Mouse (Mus musculus) embryonic facial prominence, embryonic 12.5 days (tissue): Measurements from ENCODE around the gene C1qtnf5. TPM values are rescaled to one million over a fixed set of nuclear protein-coding genes. Genes with fewer than 3 reads are reported as not detected.

Experiments used
- ATAC-seq: fragments of 200-750 bp; cut with Nextera tagmentation; 2 replicates; pipeline ENCODE4 v1.8.0; 2017; ENCODE audit not compliant: insufficient number of reproducible peaks, insufficient read depth, low FRiP score, low TSS enrichment
- H3K27ac ChIP-seq: fragments of 300-500 bp; sonication (generic); 2 replicates; pipeline ENCODE4 v1.5.1; 2016; ENCODE audit warnings: mild to moderate bottlenecking
- H3K27me3 ChIP-seq: fragments of 300-500 bp; sonication (generic); 2 replicates; pipeline ENCODE4 v1.6.1; 2016; ENCODE audit warnings: mild to moderate bottlenecking, moderate library complexity
- H3K36me3 ChIP-seq: fragments of 300-500 bp; sonication (generic); 2 replicates; pipeline ENCODE4 v1.6.1; 2016; ENCODE audit warnings: mild to moderate bottlenecking
- H3K4me1 ChIP-seq: fragments of 300-500 bp; sonication (generic); 2 replicates; pipeline ENCODE4 v1.6.1; 2016
- H3K4me2 ChIP-seq: fragments of 300-500 bp; sonication (generic); replicated peaks from 2 replicates; pipeline ENCODE4 v1.6.1; 2016; ENCODE audit warnings: mild to moderate bottlenecking, moderate library complexity
- H3K4me3 ChIP-seq: fragments of 300-500 bp; sonication (generic); 2 replicates; pipeline ENCODE4 v1.5.1; 2016; ENCODE audit warnings: mild to moderate bottlenecking
- H3K9ac ChIP-seq: fragments of 300-500 bp; sonication (generic); 2 replicates; pipeline ENCODE4 v1.6.1; 2016; ENCODE audit warnings: mild to moderate bottlenecking, moderate library complexity
- H3K9me3 ChIP-seq: fragments of 300-500 bp; sonication (generic); 2 replicates; pipeline ENCODE4 v1.6.1; 2016; ENCODE audit warnings: mild to moderate bottlenecking, moderate library complexity
- WGBS: fragments of 180-500 bp; shearing (Covaris S2); methylation state at CpG from one replicate; pipeline ENCODE4 v1.1.7; 2016; 5-methylcytosine and 5-hydroxymethylcytosine counted together
- polyA plus RNA-seq: library from polyadenylated mRNA; unstranded; fragments of >200 nt; fragmentation: Nextera tagmentation; extraction: Ambion mirVana; gene quantifications from 2 replicates; pipeline ENCODE4 v1.2.1, GENCODE M21; 2016

C1qtnf5 gene
- polyA plus RNA-seq, 1 experiment from 2014 or later: 0.78 TPM

- Histone ChIP-seq H3K36me3 (no peaks in the 10 kb centered on the region), H3K27ac (no peak overlapping the region), H3K4me3 (no peak overlapping the region), H3K4me2 (no peak overlapping the region), H3K4me1 (peaks cover 33% of the 10 kb centered on the region), H3K9ac (no peak overlapping the region), H3K27me3 (peaks cover 30% of the 10 kb centered on the region), H3K9me3 (no peaks in the 10 kb centered on the region)
- no peak for ATAC-seq
- 61% methylated on average over 5 of the region's 5 CpGs for WGBS
These were observed 25.5 kb upstream of the C1qtnf5 start for GRCm38 (mm10) chr9:44081581-44081980.

DNA sequence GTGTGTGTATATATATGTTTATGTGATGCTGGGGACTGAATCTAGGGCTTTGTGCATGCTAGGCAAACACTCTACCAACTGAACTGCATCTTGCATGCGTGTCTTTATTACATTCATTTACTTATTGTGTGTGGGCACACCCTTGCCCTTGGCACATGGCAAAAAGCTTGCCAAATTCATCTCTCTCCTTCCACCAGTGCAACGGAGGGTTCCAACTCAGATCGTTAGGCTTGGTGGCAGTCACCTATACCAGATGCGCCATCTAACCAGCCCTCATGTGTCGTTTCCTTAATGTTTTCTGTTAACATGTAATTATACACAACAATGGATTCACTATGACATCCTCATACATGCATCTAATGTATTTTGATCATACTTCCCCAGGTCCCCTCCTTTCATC lies 24.8 kb upstream of the C1qtnf5 start:
- H3K36me3 ChIP-seq: no peaks in the 10 kb centered on the region
- 93% methylated on average over 5 of the region's 5 CpGs for WGBS
- peaks cover 35% of the 10 kb centered on the region for H3K4me1 ChIP-seq
- H3K9ac ChIP-seq: no peak overlapping the region
- peaks cover 34% of the 10 kb centered on the region for H3K27me3 ChIP-seq
- ATAC-seq: no peak
- no peak overlapping the region for H3K27ac ChIP-seq
- no peaks in the 10 kb centered on the region for H3K9me3 ChIP-seq
- no peak overlapping the region for H3K4me3 ChIP-seq
- no peak overlapping the region for H3K4me2 ChIP-seq

DNA sequence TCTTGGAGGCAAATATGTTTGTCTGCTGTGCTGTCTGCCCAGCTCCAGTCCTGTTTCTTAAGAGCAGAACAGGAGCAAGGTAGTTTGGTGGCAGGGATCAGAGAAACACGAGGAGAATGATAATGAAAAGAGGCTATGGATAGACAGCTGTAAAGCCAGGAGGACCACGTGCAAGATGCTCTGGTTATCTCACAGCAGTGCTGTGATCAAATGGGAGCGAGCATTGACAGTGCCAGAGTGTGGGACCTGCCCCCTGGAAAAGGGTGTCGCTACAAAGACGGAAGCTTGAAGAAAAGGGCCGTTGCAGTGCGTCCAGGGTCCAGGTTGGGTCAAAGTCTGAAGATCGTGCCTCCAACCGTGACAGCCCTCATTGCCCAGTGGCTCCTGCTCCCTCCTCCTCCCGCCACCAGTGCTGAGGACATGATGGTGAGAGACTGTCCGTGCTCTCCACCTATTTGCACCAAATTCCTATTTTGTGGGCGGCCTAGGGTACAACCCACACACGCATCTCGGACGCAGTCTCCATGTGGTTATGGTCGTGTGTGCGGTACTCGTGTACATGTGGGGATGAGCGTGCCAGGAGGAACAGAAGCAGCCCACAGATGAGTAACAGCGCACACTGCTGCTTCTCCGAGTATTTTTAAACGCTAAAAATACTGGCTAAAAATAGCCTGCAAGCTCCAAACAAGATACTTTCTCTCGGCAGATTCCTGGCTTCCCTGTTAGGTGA lies 23.5 kb upstream of the C1qtnf5 start:
- peak overlapping the region; percentile 60 for H3K4me3 ChIP-seq
- peak overlapping the region; percentile 100 for H3K4me2 ChIP-seq
- H3K36me3 ChIP-seq: no peaks in the 10 kb centered on the region
- H3K27me3 ChIP-seq: peaks cover 34% of the 10 kb centered on the region
- H3K4me1 ChIP-seq: peaks cover 45% of the 10 kb centered on the region
- no peak overlapping the region for H3K9ac ChIP-seq
- WGBS: 9% methylated on average over 23 of the region's 23 CpGs
- no peak overlapping the region for H3K27ac ChIP-seq
- H3K9me3 ChIP-seq: no peaks in the 10 kb centered on the region
- ATAC-seq: no peak

DNA sequence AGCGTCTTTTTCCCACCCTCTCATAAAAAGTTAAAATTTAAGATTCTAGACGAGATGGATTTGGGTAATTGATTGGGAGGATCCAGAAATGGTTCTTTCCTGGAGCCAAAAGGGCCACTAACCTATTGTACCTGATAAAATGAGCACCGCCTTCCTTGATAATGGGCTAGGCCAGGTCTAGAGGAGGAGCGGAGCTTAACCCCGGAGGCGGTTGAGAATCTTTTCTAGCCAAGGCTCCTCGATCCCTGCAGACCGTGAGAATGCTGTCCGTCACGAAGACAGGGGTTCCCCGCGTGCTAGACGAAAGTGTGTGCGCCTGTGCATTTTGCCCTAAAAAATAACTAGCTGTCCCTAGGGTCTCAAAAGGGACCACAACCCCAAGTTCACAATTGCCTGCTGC lies 22.8 kb upstream of the C1qtnf5 start:
- Histone ChIP-seq H3K4me2 (peak overlapping the region; percentile 100), H3K9ac (peak overlapping the region; percentile 70), H3K4me3 (peak overlapping the region; percentile 60), H3K9me3 (no peaks in the 10 kb centered on the region), H3K36me3 (no peaks in the 10 kb centered on the region), H3K4me1 (peaks cover 42% of the 10 kb centered on the region), H3K27ac (no peak overlapping the region), H3K27me3 (peaks cover 34% of the 10 kb centered on the region)
- 2% methylated on average over 14 of the region's 14 CpGs for WGBS
- 0 out of 2 replicates have a peak, but pooled peaks have one; percentile 2 for ATAC-seq

DNA sequence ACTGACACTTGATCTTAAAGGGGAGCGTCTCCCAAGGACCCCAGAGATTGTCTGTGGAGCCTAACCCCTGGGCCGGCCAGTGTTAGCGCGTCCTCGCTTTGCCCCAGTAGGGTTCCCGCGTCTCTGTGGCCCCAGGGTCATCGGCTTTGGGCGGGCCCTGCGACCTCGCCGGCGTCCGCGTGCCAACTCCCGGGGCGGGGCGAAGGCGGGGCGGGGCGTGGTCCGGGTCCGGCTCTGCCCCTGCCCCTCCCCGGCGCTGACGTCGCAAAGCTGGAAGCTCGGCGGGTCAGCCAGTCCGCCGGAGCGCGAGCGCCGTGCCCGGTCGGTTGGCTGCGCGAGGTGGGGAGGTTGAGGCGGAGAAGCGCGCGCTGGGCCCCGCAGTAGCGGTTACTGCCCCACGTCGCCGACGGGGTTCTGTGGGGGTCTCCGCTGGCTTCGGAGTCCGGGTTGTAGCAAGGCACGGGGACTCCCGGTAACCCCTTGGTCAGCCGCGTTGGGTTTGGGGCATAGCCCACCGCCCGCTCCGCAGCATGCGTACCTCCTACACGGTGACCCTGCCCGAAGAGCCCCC lies 22.3 kb upstream of the C1qtnf5 start:
- Histone ChIP-seq H3K4me2 (peak overlapping the region; percentile 100), H3K27ac (no peak overlapping the region), H3K9ac (peak overlapping the region; percentile 70), H3K36me3 (no peaks in the 10 kb centered on the region), H3K9me3 (no peaks in the 10 kb centered on the region), H3K27me3 (peaks cover 34% of the 10 kb centered on the region), H3K4me1 (peaks cover 40% of the 10 kb centered on the region), H3K4me3 (peak overlapping the region; percentile 60)
- under 1% methylated on average over 62 of the region's 62 CpGs for WGBS
- peak; percentile 31; the same call in 1 of the 2 replicates for ATAC-seq

GRCm38 (mm10) chr9:44085276-44085675 lies 21.8 kb upstream of the C1qtnf5 start:
- WGBS: 3% methylated on average over 10 of the region's 10 CpGs

GRCm38 (mm10) chr9:44085741-44086665 lies 21.0 kb upstream of the C1qtnf5 start:
- Histone ChIP-seq H3K36me3 (no peaks in the 10 kb centered on the region), H3K27me3 (peaks cover 28% of the 10 kb centered on the region), H3K4me3 (peak overlapping the region; percentile 60; the same call in 1 of the 2 replicates), H3K4me1 (peaks cover 40% of the 10 kb centered on the region), H3K27ac (no peak overlapping the region), H3K9ac (no peak overlapping the region), H3K4me2 (peak overlapping the region; percentile 100), H3K9me3 (no peaks in the 10 kb centered on the region)
- WGBS: 67% methylated on average over 15 of the region's 15 CpGs
- ATAC-seq: no peak

More at GRCm38 (mm10) chr9:44085276-44085675, 21.8 kb upstream of the C1qtnf5 start:
- H3K4me1 ChIP-seq: peaks cover 40% of the 10 kb centered on the region
- peaks cover 30% of the 10 kb centered on the region for H3K27me3 ChIP-seq
- H3K27ac ChIP-seq: no peak overlapping the region
- H3K36me3 ChIP-seq: no peaks in the 10 kb centered on the region
- ATAC-seq: no peak
- H3K9me3 ChIP-seq: no peaks in the 10 kb centered on the region
- H3K4me3 ChIP-seq: peak overlapping the region; percentile 60
- H3K9ac ChIP-seq: peak overlapping the region; percentile 70
- peak overlapping the region; percentile 100 for H3K4me2 ChIP-seq

- no peak overlapping the region for H3K9ac ChIP-seq
- no peak overlapping the region for H3K4me2 ChIP-seq
- peaks cover 28% of the 10 kb centered on the region for H3K27me3 ChIP-seq
- no peaks in the 10 kb centered on the region for H3K9me3 ChIP-seq
- peaks cover 40% of the 10 kb centered on the region for H3K4me1 ChIP-seq
- 0 out of 2 replicates have a peak, but pooled peaks cover 1% of the 10 kb centered on the region for H3K36me3 ChIP-seq
- ATAC-seq: no peak
- no peak overlapping the region for H3K4me3 ChIP-seq
- 35% methylated on average over 10 of the region's 10 CpGs for WGBS
- no peak overlapping the region for H3K27ac ChIP-seq
These were observed 20.1 kb upstream of the C1qtnf5 start for GRCm38 (mm10) chr9:44086960-44087359.

DNA sequence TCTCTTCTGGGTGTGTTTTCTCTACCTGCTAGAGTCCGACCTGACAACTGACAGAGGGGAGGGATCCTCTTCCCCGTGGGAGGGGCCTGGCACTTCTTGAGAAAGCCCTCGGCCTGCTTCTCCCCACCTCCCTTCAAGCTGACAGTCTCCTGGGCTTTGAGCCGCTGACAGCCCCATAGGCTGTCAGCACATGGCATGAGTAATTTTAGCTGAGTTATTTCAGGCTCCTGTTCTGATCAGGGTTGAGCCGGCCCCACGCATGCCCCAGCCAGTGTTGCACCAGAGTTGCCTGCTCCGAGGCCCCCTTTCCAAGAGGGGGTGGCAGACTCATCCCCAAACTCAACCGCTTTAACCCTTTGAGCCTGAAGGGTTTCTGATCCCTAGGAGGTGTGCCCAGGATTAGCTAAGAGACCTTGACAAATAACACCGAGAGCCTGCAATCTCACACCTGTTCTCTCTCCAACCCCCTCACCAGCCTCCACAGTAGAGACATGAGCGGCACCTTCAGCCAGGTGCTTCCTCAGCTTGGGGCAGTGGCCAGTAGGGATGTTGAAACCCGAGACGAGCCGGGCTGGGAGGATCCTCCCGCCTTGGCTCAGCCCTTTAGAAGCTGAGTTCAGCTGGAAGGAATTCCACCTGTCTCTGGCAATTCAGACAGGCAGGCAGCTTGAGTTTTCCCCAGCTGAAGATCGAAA lies 19.1 kb upstream of the C1qtnf5 start:
- Histone ChIP-seq H3K36me3 (0 out of 2 replicates have a peak, but pooled peaks cover 6% of the 10 kb centered on the region), H3K27ac (no peak overlapping the region), H3K9ac (no peak overlapping the region), H3K27me3 (peaks cover 28% of the 10 kb centered on the region), H3K4me3 (0 out of 2 replicates have a peak overlapping the region, but pooled peaks have one; percentile 1), H3K4me2 (no peak overlapping the region; the same call in 1 of the 2 replicates), H3K9me3 (no peaks in the 10 kb centered on the region), H3K4me1 (peaks cover 40% of the 10 kb centered on the region)
- no peak; the same call in 1 of the 2 replicates for ATAC-seq
- 7% methylated on average over 15 of the region's 15 CpGs for WGBS

DNA sequence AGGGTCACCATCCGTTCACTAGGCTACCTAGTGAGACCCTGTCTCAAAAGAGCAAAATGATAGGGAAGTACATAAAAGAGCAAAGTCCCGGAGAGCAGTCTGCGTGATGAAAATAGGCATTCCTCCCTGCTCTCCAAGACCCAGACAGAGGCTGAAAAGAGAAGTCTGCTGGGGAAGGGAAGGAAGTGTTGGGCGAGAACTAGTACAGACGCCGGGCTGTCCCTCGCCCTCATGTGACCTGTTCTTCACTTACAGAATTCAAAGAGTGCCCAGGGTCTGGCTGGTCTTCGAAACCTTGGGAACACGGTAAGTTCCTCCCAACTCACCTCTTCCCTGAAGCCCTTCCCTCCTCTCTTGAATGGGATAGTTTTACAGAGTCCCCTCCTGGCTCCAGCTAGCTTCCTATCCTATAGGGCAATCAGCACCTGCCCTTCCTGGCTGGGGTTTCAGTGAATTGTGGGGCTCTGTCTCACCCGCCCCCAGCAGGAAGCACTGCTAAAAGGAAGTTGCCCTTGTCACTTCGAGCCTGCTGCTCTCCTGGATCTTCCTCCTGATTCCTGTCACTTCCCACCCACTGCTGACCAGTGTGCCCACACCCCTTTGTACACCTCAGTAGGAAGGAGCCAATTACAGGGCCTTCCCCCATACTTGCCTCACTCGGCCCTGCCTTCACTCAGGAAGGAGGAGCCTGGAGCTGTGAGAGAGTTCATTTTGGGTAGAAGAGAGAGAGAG lies 18.0 kb upstream of the C1qtnf5 start:
- H3K36me3 ChIP-seq: 0 out of 2 replicates have a peak, but pooled peaks cover 6% of the 10 kb centered on the region
- WGBS: 58% methylated on average over 12 of the region's 12 CpGs
- ATAC-seq: no peak
- peaks cover 23% of the 10 kb centered on the region for H3K27me3 ChIP-seq
- no peaks in the 10 kb centered on the region for H3K9me3 ChIP-seq
- no peak overlapping the region for H3K4me3 ChIP-seq
- H3K4me2 ChIP-seq: no peak overlapping the region
- H3K27ac ChIP-seq: no peak overlapping the region
- peaks cover 36% of the 10 kb centered on the region for H3K4me1 ChIP-seq
- H3K9ac ChIP-seq: no peak overlapping the region
